Mouse (Mus musculus) mesoderm, embryonic 11.5 days (tissue): ENCODE measurements around the gene Olfr26.
"Not testable (repeated sequence)": the region's sequence is repeated elsewhere in the genome, so short reads cannot be mapped to it uniquely, and the experiment has no call there.

Source experiments
- DNase-seq: peaks from one replicate; pipeline ENCODE4 v3.0.0-alpha.2; 2012; ENCODE audit warnings: low read depth, low spot score

Gene Olfr26

DNA sequence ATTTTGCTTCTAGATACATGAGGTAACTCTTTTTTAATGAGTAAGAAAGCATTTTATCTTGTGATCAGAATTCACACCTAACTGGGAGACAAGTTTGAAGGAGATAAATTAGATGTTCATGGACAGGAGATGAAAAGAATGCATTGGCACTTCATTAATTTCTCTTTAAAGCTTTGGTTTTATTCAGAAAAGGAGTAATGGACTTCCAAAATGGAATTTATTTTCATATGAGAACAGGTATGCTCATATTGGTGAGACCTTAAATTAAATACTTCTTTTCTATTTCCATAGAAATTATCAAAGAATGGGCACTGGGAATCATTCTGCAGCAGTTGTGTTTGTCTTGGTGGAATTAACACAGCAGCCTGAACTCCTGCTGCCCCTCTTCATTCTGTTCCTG, at the start of gene Olfr26:
Gene Olfr26, plus strand, starts transcription at position 301 of the 400 bp plus-strand sequence.
- no peak for DNase-seq

DNA sequence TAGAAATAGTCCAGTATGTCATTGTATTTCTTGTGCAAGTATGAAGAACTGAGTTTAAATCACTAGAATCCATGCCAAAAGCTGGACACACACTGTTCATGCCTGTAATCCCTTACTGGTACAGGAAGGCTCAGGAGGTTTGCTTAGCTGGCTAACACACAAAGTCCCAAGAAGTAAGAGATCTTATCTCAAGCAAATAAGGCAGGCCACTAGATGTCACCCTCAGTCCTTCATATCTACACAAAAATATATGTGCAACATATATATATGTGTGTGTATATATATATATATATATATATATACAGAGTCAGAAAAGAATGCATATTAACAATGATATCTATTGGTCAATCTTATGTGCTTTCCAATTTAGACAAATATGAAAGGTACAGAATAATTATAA, 49.2 kb upstream of the Olfr26 start:
- DNase-seq: no peak

DNA sequence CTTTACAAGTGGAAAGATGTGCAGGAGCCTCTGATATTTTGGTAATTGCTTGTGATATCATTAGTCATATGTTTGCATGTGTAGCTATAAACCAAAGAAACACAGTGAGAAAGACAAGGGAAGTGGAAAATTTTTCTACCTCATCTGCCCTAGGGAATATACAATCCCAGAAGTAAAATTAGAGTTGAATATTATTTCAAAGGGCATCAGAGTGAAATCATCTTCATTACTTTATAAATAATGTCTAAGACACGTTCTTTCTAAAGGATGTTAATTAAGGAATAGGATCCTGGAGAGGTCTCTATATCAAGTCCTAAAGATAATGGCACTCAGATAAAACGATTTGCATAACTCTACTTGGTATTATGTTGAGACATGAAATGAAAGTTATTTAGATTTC, 40.5 kb upstream of the Olfr26 start, which contains the start of gene Olfr922:
Gene Olfr922, plus strand, starts transcription at position 301 of the 400 bp plus-strand sequence.
- DNase-seq: no peak

DNA sequence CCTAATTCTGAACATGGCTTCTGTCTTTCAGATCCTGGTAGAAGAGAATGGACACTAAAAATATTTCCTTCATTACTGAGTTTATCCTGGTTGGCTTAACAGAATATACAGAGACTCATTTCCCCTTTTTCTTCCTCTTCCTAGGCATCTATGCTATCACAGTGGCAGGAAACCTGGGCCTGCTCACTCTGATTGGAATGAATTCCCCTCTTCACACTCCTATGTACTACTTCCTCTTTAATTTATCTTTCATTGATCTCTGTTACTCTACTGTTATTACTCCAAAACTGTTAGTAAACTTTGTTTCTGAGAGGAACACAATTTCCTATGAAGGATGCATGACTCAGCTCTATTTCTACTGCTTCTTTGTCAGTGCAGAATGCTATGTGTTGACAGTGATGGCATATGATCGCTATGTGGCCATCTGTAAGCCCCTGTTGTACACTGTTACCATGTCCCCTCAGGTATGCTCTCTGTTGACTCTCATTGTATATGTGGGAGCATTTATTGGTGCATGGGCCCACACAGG, 39.3 kb upstream of the Olfr26 start:
- no peak for DNase-seq

DNA sequence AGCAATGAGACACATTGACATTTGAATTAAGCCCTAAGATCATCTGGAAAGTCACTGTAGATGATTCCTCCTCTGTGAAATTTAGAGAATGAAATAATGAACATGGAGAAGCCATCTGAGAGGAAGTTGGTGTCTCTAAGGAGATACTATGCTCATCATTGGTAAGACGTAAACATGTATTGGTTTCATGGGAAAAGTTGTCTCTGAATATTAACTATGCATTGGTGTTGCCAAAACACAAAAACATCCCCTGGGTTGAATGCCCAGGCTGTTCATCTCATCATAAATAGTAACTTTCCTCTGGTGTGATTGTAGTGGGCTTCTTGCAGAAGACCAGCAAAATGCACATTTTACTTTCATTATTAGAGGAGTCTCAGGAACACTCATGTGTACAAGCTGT, 28.6 kb upstream of the Olfr26 start, which contains the start of gene Olfr923:
Gene Olfr923, plus strand, starts transcription at position 301 of the 400 bp plus-strand sequence.
- DNase-seq: no peak

DNA sequence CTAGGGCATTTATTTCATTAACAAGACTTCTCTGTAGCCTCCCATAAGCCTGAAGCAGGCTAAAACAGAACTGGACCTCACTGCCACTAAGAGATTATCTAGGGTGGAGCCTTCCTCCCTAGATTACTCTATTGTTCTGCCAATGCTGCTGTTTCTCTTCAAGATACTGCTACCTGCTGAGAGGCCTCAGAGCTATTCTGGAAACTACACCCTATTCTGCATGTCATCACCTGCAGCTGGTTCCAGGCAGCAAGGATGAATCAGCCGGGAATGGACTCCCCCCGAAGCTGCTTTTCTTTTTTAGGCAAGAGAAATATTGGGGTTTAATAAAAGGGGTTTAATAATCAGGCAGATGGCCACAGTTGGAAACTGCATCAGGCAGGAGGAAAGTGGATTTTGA, 21.8 kb upstream of the Olfr26 start:
- no peak for DNase-seq

DNA sequence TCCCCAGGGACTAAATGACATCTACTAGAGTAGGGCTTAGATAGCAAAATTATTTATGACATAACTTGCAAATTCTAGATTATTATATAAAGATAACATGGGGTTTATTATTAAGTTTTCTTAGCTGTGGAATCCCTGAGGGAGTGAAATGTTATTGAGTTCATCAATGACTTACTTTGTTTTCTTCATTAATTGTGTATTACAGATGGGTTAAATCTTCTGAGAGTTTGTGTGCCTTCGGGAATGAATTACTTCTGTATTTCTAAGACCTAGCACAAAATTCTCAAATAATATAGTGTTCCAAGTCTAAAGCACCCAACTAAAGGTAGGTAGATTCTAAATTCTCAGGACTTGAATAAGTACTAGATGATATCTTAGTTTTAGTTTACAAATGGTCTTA, 10.7 kb upstream of the Olfr26 start, which contains the start of gene Olfr924:
Gene Olfr924, plus strand, starts transcription at position 301 of the 400 bp plus-strand sequence.
- DNase-seq: no peak

DNA sequence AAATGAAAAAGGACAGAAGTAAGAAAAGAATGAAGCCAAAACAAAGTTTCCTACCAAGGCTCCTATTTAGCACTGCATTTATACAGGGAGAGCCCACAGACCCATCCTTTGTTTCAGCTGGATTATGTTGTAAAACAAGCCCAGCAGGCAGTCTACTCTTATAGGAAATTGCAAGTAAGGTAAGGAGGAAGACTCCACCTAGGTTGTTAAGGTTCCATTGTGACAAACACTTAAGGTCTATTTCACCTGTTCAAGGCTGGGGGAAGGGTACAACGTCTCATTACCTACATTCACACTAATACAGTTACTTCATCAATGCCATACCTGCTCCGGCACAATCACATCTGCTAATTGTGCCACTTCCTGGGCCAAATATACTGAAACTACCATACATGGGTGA, 20.0 kb downstream of the Olfr26 start:
- DNase-seq: not testable (repeated sequence)

DNA sequence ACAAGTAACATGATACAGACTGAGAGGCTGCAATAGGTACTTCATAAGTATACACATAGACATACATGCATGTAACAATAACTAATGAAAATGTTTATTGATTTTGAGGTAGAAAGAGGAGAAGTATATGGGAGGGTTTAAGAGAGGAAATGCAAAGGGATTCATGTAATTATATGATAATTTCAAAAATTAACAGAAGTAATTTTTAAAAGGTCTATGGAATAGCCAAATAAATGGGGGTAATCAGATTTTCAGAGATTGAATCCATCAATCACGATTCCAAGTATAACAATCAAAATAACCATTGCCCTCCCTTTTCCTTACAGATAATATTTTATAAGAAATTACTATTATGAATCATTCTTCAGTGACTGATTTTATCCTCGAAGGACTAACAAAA, 22.0 kb downstream of the Olfr26 start, which contains the start of gene Olfr926:
Gene Olfr926, plus strand, starts transcription at position 301 of the 400 bp plus-strand sequence.
- DNase-seq: no peak
